Mouse (Mus musculus) spleen, adult 18-20 months (tissue): ENCODE data around the gene Nhsl1.

ENCODE experiments used
- DNase-seq, 2 experiments: peaks; one replicate each; pipeline ENCODE4 v3.0.0; 2022; ENCODE audit warnings: mixed read lengths in 2 of 2

Gene Nhsl1

GRCm38 (mm10) chr10:18347231-18347630 is 28.4 kb downstream of the Nhsl1 start:
- DNase-seq = no peak

GRCm38 (mm10) chr10:18350781-18351180 is 32.0 kb downstream of the Nhsl1 start:
- DNase-seq = no peak

GRCm38 (mm10) chr10:18352937-18353336 is 34.2 kb downstream of the Nhsl1 start:
- DNase-seq = no peak

- DNase-seq = no peak
Observed at GRCm38 (mm10) chr10:18354103-18354502, 35.3 kb downstream of the Nhsl1 start.

DNA sequence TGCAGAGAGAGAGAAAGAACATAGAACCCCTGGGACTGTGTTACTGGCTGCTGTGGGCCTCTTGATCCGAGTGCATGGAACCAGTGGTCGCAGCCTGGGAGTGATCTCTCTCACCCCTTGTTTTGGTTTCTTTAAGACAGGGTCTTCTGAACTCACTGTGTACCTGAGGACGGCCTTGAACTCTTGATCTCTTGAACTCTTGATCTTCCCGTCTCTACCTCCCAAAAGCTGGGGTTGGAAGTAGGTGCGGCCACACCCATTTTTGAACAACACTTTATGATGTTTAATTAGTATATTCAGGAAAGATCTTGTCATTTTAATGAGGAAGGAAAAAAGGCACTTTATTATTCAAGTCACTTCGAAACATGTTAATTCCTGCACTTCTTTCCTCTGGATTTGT is 37.7 kb downstream of the Nhsl1 start:
- DNase-seq = no peak

GRCm38 (mm10) chr10:18357212-18357611 is 38.4 kb downstream of the Nhsl1 start:
- no peak for DNase-seq

DNA sequence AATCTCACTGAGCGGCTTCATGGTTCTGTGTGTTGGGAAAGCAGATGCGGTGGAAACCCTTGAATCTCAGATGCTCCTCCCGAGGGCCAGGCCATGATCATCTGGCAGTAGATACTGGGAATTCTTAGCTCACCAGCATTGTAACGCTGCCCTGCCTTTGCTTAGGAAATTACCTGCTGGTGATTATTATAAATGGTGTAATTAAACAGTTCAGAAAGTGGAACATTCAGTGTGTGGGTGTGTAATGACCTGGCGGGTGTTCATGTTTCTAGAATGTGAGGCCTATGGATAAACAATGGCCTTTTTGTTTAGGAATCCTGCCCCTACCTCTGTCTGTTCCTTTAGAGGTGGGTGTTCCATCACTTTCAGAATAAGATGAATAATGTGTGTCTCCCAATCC is 39.7 kb downstream of the Nhsl1 start:
- DNase-seq = no peak

GRCm38 (mm10) chr10:18360175-18360574 is 41.4 kb downstream of the Nhsl1 start:
- DNase-seq = no peak

GRCm38 (mm10) chr10:18365432-18365831 is 46.6 kb downstream of the Nhsl1 start:
- no peak for DNase-seq

DNA sequence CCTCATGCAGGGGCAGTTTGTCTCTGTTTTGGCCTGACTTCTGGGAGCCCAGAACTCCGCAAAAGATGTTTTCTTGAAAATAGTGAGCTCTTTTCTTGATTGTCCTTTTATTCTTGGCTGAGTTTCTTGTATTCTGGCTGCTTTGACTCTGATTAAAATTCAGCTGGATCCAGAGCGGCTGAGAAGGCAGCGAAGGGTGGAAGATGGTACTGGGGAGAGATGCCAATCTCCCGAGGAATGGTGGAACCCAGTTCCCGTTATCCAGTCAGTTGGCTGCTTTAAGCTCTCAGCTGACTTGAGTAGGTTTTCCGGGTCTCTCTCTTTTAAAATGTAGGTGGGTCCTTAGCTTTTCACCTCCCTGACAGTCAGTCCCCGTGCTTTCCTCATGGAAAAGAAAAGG is 47.9 kb downstream of the Nhsl1 start:
- no peak for DNase-seq

GRCm38 (mm10) chr10:18368111-18368510 is 49.3 kb downstream of the Nhsl1 start:
- no peak for DNase-seq

DNA sequence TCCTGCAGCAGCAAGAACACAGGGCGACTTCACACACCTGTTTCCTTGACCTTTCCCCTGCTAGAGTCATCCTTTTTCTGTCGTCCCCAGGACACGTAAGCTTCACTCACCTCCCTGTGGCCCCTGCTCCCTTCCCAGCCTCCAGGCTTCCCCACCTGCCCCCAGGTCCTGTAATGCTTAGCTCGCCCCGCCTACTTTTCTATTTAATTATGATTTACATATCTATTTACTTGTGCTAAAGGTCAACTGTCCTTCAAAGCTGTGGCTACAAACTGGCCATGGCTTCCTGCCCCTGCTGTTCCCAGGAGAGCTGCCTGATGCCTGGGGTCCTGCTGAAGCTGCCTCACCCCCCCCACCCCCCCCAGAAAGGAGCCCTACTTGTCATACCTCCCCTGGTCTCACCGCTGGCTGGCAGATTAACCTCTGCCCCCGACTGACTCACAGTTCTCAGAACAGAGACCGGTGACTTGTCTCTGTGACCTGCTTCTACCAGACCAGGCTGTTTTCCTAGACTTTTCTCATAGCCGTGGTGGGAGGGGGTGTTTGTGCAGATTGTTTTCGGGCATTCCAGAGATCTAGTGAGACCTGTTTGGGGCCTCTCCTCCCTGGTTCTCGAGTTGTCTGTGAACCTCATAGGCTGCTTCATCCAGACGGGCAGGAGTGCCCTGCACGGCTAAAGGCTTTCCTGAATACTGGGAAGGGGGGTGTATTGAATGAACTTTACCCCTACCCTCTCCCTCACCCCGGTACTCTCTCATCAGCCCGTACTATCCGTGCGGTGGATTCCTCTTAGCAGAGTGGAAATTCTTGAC is 51.9 kb downstream of the Nhsl1 start:
- DNase-seq = no peak

GRCm38 (mm10) chr10:18371866-18372265 is 53.1 kb downstream of the Nhsl1 start:
- no peak for DNase-seq

DNA sequence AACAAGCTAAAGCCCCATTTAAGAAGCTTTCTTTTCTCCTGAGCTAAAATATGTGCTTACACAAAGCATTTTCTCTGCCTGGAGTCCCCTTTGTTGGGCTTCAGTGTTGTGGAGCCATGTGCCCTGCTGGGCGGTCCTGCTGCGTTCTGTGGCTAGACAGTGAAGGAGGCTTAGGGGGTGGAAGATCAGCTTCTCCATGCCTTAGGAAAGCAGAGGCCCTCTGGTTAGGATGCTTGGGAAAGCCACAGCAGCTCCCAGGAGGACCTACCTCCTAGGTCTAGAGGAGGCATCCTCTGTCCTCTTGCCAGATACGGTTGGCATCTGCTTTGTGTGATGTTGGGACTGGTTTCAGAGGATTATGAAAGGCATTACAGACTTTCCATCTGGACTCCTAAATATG is 56.5 kb downstream of the Nhsl1 start:
- no peak for DNase-seq

GRCm38 (mm10) chr10:18384766-18385165 is 66.0 kb downstream of the Nhsl1 start:
- no peak for DNase-seq

GRCm38 (mm10) chr10:18386224-18386623 is 67.4 kb downstream of the Nhsl1 start:
- no peak for DNase-seq

GRCm38 (mm10) chr10:18388784-18389575 is 70.2 kb downstream of the Nhsl1 start:
- peak in 1 of 2 experiments; percentile 10 for DNase-seq

GRCm38 (mm10) chr10:18390004-18390403 is 71.2 kb downstream of the Nhsl1 start:
- DNase-seq = no peak

DNA sequence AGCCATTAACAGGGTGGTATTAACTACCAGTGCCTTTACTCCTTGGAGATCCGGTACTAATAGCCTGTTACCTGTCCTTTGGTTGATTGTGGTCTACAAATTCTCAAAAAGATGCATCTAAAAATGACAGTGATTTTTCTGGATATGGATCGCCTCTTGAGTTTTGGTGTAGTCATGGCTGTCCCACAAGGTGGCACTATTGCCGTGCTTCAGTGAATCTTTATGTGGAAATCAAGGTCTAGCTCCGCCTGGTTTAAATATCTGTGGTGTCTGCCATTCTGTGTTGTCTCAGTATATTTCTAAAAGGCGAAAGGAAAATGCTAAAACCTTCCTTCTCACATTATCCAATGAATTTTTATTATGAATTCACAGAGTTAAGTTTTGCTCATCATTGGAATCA is 72.8 kb downstream of the Nhsl1 start:
- DNase-seq = peak in 1 of 2 experiments; percentile 7

DNA sequence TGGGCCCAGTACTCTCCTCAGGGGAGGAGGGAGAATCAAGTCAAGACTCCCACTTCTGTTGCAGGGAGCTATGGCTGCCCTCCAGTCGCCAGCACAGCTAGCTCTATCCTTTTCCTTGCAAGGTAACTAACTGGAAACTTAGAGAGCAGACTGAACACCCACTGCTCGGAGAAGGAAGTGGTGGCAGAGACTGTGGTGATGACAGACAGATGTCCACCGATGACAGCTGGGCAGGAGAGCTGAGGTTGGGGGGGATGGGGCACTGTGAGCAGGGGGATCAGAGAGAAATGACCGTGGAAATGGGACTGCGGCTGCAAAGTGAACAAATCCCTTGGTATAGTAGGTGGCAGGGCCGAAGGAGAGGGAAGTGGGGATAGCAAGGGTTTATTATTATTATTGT is 73.5 kb downstream of the Nhsl1 start:
- no peak for DNase-seq

DNA sequence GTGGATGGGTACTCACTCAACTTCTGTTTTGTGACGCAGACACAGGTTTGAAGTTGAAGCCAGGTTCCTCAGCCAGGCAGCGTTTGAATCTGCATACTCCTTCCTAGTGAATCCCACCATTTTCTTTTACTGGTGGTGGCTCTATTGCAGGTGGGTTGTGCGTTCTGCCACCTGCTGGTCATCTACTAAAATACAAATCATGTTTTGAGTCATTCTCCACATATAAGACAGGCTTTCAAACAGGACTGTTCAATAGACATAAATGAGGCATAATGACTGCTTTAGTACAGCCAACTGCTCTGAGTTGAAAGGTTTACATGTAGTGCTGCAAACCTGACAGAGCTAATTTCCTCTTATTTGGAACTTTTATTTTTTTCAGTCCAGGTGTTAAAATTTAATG is 75.0 kb downstream of the Nhsl1 start:
- no peak for DNase-seq

- DNase-seq = no peak
Observed at GRCm38 (mm10) chr10:18394270-18394669, 75.5 kb downstream of the Nhsl1 start.

DNA sequence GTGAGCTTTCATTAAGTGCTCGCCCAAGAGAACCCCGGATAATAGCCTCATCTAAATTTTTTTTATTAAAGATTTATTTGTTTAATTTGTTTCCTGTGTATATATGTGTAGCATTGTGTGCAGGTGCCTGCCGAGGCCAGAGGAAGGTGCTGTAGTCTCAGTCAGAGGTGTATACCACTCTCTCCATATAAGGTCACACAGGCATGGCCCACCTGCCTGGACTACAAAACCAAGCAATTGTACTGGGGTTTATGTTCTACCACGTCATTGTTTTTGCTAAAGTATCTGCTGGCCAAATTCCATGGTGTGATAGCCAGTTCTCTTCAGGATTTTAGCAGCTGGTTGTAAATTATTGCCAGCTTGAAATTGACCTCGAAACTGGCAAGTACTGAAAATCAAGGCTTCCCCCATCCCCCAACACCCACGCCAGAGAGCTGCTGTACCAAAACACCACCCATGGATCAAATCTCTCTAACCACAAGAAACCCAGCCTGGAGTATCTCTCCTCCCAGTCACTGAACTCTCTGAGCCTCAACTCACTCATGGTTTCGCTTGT is 81.4 kb downstream of the Nhsl1 start:
- no peak for DNase-seq

GRCm38 (mm10) chr10:18400998-18401397 is 82.2 kb downstream of the Nhsl1 start:
- no peak for DNase-seq
